Mouse (Mus musculus): ENCODE measurements around the gene Otx1.

Gene Otx1

DNA sequence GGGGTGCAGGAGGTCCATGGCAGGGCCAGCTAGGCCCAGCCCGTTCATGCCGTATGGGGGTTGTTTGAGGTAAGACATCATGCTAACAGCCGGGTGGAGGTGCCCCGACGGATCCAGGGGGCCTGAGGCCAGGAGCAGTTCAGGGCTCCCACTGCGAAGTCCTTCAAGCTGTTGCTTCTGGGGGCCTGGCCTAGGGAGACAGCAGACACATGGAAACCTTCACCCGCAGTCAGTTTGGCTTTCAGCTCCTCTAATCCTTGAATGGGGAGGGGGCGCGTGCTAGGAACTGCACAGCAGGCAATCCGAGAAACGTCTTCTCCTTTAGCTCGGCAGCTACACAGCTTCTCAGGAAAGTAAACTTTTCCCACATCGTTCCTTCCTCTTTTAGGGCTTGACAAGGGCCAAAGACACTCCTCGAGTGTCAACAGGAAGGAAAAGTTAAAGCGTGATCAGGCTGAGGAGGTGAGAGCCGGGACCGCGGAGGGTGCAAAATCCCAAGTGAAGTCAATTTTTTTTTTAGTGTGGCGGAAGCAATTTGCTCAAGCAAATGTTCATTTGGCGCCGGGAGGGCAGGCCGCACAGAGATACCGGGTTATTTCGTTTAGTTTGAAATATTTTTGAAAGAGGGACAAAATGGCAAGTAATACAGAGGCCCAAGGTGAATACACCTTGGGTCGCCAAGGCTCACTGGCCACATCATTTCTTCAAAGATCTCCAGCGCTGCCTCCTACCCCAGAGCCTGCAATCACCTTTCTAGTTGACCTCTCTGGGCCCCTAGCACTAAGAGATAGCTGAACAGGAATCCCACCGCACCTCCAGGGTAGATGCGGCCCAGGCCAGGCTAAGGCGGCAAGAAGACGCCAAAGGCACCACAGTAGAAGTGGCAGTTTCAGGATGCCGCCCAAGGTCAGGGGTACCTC is 3.0 kb downstream of the Otx1 start:
- no peak for DNase-seq (ENCODE audit: low read depth)

DNA sequence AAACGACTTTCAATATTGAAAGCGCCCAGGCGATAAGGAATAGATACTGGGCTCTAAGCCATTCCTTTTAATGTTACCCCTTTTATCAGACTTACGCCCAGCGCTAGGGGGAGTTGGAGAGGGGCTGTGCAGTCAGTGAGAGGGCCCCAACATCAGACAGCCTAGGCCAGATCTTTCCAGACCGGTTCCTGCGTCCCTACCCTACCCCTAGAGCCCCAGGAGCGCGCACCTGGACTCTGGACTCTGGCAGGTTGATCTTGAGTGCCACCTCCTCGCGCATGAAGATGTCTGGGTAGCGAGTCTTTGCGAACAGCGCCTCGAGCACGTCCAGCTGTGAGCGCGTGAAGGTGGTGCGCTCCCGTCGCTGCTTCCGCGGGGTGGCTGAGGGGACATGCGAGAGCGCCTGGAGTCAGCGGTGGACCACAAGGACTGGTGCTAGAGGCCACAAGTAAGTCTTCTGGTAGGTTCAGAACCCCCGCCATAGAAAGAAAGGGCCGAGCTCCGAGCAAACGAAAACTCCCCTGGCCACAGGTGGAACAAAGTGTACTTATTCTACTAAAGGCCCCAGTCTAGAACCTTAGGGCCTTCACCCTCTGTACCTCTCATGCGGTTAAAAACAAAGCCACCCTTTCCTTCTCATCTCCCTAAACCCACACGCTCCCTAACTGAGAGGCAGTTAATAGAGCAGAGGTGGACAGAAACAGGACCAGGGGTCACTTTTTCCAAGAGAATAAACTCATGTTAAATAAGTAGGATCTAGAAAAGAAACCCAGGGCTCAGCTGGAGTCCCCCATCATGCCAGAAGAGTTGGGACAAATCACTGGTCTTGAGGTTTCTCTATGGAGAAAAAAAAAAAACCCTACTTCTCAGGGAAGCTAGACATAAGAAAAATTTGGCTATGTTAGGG is 4.3 kb downstream of the Otx1 start:
- no peak for DNase-seq (ENCODE audit: low read depth)

DNA sequence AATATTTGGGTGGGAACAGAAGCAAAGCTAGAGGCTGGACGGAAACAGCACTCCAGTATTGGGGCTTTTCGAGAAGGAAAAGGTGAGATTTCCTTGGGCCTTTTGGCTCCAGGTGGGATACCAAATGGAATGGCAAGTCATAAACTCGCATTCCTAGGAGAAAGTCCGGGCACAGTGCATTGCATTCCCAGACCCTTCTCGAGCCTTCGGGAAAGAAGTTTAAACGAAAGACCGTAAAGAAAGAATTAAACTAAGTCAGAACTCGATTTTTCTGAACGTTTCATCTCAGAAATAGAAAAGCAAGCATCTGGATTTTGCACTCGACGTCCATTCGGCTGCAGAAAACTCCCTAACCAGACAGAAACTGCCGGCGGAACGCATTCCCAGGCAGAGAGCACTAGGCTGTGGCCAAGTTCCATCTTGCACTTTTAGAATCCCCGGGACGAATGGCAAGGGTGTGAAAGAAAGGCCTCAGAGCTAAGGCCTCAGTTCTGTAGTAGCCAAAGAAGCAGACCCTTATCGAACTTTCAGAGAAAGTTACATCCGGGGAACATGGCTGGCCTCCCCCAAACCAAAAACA is 5.0 kb downstream of the Otx1 start:
- DNase-seq (ENCODE audit: low read depth), result no peak

DNA sequence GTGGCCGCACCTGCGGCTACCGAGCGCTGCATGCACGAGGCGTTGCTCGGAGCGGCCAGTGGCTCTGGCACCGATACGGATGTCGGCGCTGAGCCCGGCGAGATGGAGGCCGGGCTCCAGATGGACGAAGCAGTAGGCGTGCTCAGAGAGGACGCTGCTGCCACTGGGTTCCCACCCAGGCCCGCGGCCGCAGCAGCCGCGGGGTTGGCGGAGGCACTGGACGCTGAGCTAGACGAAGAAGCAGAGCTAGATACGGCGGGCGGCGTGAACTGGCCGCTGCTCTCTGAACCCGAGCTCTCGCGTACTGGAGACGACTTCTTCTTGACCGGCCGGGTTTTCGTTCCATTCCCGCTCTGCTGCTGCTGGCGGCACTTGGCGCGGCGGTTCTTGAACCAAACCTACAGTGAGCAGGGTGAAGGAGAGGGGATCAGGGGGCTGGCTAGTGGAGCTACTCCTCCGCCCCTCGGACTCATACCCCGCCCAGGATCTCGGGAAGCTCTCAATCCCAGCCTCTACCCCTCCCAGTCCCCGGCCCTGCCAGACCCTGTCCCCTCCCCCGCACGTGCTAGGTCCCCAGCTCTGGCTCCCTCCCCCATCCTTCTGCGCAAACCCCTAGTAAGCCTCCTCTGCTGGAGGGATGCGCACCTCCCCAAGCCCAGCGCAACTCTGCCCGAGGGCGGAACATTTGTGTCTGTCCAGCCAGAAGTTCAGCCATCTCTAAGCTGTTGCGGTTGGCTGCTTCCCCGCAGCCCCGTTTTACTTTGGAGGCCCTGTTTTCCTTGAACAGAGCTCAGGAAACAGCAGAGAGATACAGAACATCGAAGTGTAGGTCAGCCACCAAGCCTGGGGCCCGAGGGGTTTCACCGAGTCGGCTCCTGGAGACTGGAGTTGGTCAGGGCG is 5.8 kb downstream of the Otx1 start:
- no peak for DNase-seq (ENCODE audit: low read depth)

DNA sequence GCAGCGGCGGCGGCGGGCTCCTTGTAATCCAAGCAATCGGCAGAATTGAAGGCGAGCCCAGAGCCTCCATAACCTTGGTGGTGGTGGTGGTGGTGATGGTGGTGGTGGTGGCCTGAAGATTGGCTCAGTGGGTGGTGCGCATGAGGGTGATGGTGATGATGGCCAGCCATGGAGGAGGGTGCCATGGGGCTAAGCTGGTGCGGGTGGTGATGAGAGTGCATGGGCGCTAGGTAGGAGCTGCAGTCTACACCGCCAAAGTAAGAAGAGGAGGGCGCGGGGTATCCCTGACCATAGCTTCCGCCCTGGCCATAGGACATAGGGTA is 6.4 kb downstream of the Otx1 start:
- no peak for DNase-seq (ENCODE audit: low read depth)

DNA sequence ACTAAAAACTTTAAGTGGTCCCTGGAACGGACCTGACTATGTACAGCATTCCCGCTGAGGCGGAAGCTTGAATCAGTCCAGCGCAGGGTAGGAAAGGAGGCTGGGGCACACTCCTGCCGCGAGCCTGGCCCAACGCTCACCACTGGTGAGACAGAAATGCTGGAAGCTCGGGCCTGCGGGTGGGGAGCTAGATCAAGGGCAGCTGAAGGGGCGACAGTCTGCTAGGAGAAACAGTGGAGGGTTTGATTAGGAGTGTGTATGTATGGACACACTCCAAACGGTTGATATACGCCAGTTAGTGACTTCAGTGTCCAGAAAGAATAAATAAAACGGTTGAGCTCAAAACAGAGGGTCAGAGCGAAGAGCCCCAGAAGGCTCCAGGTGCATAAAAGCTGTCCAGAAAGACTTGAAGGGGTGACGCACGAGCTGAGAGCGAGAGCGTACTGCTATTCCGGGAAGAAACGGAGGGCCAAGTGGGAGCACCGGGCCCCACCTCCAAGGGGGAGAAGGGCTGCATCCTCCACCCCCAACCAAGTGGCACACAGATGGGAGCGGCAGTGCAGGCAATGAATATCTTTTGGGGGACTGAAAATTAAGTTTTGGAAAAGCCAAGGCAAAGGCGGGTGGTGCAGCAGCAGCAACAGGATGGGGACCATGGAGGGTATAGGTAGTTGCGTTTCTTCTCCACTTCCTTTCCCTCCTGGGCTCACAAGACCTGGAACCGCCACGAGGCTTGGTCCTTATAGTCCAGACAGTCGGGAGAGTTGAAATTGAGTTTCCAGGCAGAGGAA is 7.0 kb downstream of the Otx1 start:
- DNase-seq (ENCODE audit: low read depth), result no peak

DNA sequence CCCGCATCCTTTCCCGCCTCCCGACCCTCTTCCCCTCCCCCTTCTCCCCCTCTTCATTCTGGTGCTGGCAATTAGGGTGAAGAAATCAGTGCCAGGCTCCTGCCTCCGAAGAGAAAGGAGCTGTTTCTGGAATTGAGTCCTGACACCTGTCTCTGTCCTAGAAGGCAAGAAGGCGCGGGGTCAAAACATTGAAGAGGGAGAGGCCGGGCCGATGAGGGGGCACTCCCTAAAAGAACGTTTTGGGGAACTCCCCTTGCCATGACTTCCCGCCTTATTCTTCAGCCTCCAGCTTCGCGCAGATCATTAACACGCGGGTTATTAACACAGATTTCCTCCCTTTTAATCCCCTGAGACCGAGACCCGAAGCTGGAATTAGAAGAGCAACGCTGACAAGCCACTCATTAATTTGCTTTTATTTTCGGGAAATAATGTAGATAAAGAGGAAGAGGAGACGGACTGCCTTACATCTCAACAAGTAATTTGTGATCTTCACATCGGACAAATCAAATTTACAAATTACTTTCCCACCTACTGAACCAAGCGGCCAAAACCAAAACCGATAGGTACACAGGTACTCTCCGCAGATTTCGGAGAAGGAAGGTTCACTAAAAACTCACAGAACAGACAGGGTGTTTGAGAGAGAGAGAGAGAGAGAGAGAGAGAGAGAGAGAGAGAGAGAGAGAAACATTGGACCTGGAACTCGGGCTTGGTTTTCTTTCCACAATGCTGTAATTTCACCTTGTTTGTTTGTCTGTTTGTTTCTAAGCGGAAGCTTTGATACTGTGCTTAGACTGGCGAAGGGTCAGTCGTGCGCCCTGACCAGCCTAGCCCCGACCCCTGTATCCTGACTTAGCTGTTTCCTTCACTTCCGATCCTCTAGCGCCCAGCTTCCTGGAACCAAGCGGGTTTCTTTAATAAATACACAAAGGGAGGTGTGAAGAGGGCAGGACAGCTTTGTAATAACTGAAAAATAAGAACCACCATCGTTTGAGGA is 8.0 kb downstream of the Otx1 start:
- no peak for DNase-seq (ENCODE audit: low read depth)

DNA sequence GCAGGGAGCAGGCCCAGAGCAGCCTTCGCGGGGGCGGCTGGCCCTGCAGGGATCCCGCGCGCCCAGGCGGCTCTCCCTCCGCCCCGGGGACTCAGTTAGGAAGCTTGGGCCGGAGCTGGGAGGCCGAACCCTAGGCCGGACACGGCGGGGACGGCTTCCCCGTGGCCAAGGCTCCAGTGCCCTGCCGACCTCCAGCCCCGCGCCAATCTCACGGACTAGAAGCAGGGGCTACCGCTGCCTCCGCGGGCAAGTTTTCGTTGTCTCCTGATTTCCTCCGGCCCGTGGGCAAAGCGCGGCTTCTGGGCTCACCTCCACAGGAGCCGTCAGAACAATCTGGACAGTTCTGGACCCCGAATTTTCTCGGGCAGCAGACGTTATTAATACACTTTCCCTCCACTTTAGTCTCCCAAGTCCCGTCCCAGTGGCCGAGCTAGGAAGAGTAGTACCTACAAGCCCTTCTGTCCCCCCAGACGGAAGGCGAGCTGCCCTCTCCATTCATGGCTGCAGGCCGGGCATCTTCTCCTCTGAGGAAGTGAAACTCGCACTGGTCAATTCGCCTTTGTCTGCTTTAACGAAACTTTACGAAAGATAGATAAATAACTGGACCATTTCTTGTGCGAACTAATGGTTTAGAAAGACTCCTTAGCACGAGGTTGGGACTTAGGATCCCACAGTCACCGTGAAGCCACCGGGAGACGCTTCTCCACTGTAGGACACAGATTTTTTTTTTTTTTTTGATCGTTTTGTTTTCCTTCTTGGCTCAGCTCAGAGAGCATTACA is 8.9 kb downstream of the Otx1 start:
- DNase-seq (ENCODE audit: low read depth), result no peak

DNA sequence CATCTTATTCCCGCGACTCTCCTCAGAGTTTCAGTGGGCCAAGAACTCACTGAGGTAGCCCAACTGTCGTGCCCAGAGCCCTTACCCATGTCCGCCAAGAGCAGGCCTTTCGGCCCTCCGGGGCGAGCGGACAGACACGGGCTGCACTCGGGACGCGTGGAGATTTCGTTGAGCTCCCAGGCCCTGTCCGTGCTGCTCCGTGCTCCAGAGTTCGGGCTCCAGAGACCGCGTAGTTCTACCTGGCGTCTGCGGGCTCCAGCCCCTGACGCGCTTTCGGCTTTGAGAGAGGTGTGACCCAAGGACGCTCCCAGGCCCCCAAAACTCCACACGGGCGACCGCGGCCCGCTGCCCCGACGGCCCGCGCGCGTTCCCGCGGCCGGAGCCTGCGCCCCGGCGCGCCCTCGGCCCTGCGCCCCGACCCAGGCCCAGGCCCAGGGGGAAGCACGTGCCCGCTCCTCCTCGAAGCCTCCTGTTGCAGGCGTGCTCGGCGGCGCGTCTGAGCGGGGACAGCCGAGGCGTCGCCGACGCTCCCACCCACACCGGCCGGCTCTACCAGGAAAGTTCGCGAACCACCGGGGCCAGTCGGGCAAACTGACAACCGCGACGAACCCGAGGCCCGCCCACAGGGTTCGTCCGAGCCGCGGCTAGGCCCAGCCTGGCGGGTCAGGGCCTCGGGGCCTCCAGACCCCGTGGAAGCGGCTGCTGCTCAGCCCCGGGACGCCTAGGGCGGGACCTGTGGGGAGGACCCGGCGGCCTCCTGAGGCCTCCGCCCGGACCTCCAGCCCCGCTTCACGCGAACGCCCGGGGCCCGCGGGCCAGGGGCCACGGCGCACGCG is 9.7 kb downstream of the Otx1 start:
- DNase-seq (ENCODE audit: low read depth), result no peak

DNA sequence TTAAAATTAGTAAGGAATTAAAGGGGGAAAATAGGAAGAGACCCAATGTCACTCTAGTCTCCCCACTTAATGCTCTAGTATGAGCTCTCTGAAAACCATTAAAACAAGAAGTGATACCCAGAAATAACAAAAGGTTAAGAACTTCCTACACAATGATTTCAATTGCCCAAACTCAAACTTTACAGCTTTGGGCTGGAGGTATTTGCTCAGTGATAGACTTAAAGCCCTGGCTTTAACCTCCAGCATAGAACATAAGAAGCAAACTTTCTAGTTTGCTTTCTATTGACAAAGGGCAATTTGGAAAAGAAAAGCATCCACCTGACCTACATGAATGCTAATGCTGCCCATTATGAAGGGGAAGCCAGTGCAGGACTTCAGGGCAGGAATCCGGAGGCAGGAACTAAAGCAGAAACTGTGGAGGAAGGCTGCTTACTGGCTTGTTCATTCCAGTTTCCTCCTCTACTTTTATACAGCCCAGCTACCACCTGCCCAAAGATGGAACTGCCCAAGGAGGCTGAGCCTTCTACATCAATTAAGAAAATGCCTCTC is 14.2 kb downstream of the Otx1 start:
- DNase-seq (ENCODE audit: low read depth), result no peak

DNA sequence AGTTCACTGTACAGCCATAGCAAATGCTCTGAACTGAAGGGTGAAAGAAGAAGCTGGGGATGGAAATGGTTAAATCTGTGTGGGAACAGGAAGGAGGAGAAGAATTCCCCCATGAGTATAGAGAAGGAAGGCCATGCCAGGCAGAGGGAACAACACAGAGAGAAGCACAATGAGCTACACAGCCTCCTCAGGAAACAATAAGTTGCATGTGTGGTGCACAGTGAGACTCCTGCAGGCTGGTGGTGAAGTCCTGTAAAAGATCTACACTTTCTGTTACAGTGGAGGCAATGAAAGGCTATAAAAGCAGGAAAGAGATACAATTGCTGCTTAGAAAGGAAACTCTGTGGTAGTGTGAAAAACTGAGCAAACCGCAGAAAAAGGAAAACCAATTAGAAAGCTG is 17.6 kb downstream of the Otx1 start:
- no peak for DNase-seq (ENCODE audit: low read depth)

DNA sequence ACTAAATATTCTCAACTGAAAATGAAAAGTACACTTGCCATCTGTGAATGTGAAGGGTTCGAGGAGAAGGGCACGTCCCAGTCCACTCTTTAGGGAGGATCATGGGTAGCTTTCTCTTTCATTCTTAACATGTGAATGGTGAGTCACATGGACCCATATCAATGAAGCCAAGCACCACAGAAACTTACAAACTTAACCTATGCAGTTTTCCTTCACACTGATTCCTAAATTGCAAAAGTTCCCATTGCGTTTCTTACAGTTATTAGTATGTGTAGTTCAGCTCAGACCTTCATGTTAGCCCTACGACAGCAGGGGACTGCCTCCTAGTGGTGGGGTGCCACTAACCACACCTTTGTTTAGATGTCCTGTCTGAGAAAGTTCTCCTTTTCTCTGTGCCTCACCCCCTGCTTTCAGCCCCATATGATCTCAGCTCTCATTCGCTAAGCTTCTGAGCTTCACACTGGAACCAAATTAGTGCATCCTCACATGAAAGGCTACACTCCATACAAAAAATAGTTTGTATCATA is 28.6 kb downstream of the Otx1 start:
- DNase-seq (ENCODE audit: low read depth), result peak; percentile 29

DNA sequence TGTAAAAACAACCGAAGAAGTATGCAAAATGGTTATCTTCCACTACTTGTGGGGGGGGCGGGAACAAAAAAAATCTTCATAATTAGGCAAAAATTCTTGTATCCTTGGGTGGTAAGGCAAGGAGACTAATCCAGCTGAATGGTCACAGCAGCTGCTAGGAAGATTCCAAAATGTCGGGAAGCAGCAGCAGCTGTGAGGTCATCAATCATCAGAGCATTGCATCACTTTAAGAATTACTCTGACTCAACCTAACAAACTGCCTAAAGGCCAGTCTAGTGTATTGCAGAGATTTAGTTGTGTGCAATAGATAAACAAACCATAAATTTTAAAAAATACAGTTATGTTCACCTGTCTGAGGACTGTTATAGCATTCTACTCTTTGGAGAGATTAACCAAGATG is 29.1 kb downstream of the Otx1 start:
- DNase-seq (ENCODE audit: low read depth), result peak; percentile 69

DNA sequence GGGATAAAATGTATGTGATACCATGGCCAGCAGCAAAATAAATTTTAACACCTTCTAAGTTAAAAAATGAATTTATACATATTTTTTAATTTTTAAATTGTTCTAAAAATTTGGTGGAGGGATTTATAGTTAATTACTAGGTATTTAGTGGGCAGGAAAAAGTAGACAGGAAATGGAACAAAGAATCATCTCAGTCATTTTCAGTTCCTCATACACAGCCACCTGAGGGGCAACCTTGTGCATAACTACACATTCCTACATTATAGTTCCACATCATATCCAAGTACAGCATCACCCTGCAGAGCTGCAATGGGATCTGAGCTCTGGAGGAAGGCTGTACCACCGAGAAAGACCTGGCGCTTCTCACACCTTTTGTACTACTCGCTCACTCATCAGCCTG is 33.8 kb downstream of the Otx1 start:
- no peak for DNase-seq (ENCODE audit: low read depth)

DNA sequence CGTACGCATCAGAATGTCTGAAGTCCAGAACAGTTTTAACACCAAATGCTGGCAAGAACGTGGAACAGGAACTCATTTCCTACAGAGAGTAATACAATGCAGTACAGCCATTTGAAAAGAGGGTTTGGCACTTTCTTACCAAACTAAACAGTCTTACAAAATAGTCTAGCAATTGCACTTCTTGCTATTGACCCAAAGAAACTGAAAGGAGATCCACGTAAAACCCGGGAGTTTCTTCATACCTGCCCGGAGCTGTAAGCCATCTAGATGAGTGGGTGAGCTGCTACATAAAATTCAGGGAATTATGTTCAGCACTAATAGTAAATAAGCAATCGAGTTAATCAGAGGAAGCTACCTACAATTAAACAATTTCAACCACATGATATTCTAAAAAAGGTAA is 47.5 kb downstream of the Otx1 start:
- DNase-seq (ENCODE audit: low read depth), result no peak

DNA sequence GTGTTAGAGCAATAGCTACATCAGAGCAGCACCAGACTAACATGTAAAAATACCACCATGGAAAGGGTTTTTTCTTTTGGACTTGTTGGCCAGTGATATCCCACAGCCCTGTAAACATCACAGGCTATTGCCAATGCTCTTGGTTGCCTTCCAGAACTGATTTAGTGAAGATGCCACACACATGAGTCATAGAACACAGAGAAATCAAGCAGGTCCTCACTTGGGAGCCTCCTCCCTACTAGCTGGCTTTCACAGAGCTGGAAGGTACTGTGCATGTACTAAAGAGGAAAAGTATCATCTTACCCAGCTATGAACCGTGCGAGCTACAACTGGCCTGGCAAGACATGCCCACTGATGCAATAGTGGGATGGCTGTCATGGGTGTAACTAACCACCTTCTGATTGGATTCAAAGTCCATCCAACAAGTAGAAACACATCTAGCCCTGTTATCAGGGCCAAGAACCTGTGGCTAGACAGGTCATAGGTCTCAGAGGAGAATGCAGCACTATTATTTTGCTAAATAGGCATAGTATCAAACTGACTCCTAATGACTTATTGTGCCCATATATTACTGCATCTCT is 51.0 kb downstream of the Otx1 start:
- peak; percentile 78 for DNase-seq (ENCODE audit: low read depth)

DNA sequence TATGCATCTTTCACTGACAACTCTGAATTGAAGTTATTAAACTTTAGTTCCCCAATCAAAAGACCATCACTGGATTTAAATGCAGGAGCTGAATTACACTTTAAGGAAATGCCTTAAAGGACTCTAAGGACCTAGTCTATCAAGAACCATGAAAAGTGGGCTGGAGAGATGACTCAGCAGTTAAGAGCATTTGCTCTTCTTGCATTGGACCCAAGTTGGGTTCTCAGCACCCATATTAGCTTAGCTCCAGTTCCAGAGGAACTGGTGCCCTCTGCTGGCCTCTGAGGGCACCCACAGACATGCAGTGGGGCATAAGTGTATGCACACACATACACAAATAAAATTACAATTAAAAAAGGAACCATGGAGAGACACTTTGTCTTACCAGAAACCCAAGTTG is 52.6 kb downstream of the Otx1 start:
- no peak for DNase-seq (ENCODE audit: low read depth)

Data from NIH3T3 (cell line).